Mouse (Mus musculus): Measurements from ENCODE around the gene Ssr4. TPM values are rescaled to one million over a fixed set of nuclear protein-coding genes. Genes with fewer than 3 reads are reported as not detected.

Ssr4 gene
- polyA plus RNA-seq, 1 experiment = 239 TPM

DNA sequence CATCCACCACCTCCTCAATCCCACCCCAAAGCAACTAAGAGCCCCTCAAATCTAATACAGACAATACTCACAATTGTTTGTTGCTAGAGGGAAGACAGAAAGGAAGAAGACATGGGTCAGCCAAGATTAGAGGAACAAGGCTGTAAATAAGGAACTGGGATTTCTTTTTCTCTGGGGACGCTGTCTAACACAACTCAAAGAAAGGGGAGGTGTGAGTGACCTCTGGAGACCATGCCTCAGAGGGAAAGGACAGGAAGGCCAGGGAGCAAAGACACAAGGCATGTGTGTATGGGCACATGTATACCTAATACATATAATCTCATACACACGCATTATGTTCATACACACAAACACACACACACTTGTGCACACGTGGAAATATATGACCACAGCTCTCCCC lies 4.6 kb upstream of the Ssr4 start:
- no peak overlapping the region for H3K4me3 ChIP-seq (ENCODE audit: insufficient read depth, low read depth, low read length)
- peaks cover 1% of the 10 kb centered on the region; the same call in 1 of the 2 replicates for H3K36me3 ChIP-seq (ENCODE audit: control insufficient read depth, insufficient read depth, low read length)
- no peak overlapping the region for H3K27ac ChIP-seq (ENCODE audit: insufficient read depth, low read depth, low read length)
- no peaks in the 10 kb centered on the region for H3K27me3 ChIP-seq (replicated peaks; ENCODE audit: control insufficient read depth, insufficient read depth, low read length)
- 77% methylated on average over 3 of the region's 3 CpGs for WGBS
- DNase-seq = no peak
- no peak for TF ChIP-seq CTCF (conservative IDR thresholded peaks at IDR 0.05; ENCODE audit: insufficient read depth, insufficient read length, low read depth, low read length)
- no peak for TF ChIP-seq POLR2A (IDR thresholded peaks at IDR 0.05; ENCODE audit: low read depth, low read length)
- H3K4me1 ChIP-seq (ENCODE audit: control insufficient read depth, insufficient read depth, low read length) = peaks cover 8% of the 10 kb centered on the region; the same call in 1 of the 2 replicates

DNA sequence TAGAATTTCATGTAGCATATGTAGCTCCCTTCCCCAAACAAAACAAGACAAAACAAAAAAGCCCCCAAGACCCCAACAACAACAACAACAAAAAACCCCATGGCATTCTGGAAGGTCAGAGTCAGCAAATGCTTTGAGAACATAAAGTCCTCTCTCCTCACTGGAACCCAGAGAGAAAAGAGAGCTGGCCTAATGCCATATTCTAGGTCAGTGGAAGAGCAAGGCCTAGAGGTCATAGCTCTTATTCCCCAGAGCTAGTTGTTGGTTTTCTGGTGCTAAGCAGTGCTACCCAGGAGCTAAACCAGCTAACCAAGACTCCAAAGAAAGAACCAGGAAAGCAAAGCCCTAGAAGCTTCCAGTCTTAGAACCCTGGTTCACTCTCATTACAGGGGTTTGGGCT lies 1.2 kb upstream of the Ssr4 start:
- DNase-seq = peak; percentile 58

GRCm38 (mm10) chrX:73787225-73787558 lies 364 bp downstream of the Ssr4 start:
- WGBS = 0% methylated on average over 18 of the region's 22 CpGs
- Histone ChIP-seq H3K36me3 (ENCODE audit: control insufficient read depth, insufficient read depth, low read length) (no peaks in the 10 kb centered on the region; the same call in 1 of the 2 replicates), H3K4me3 (ENCODE audit: insufficient read depth, low read depth, low read length) (peak overlapping the region; percentile 62), H3K27ac (ENCODE audit: insufficient read depth, low read depth, low read length) (peak overlapping the region; percentile 69), H3K27me3 (replicated peaks; ENCODE audit: control insufficient read depth, insufficient read depth, low read length) (no peaks in the 10 kb centered on the region), H3K4me1 (ENCODE audit: control insufficient read depth, insufficient read depth, low read length) (peaks cover 8% of the 10 kb centered on the region; the same call in 1 of the 2 replicates)
- DNase-seq = no peak
- TF ChIP-seq CTCF (conservative IDR thresholded peaks at IDR 0.05; ENCODE audit: insufficient read depth, insufficient read length, low read depth, low read length) (no peak), POLR2A (IDR thresholded peaks at IDR 0.05; ENCODE audit: low read depth, low read length) (no peak)

More for the DNA sequence above, 1.2 kb upstream of the Ssr4 start:
- Histone ChIP-seq H3K4me3 (ENCODE audit: insufficient read depth, low read depth, low read length) (peak overlapping the region; percentile 62), H3K27me3 (replicated peaks; ENCODE audit: control insufficient read depth, insufficient read depth, low read length) (no peaks in the 10 kb centered on the region), H3K4me1 (ENCODE audit: control insufficient read depth, insufficient read depth, low read length) (peaks cover 8% of the 10 kb centered on the region; the same call in 1 of the 2 replicates), H3K36me3 (ENCODE audit: control insufficient read depth, insufficient read depth, low read length) (no peaks in the 10 kb centered on the region; the same call in 1 of the 2 replicates), H3K27ac (ENCODE audit: insufficient read depth, low read depth, low read length) (peak overlapping the region; percentile 84)
- no peak for TF ChIP-seq CTCF (conservative IDR thresholded peaks at IDR 0.05; ENCODE audit: insufficient read depth, insufficient read length, low read depth, low read length)
- TF ChIP-seq POLR2A (IDR thresholded peaks at IDR 0.05; ENCODE audit: low read depth, low read length) = no peak

GRCm38 (mm10) chrX:73788501-73788900 lies 1.7 kb downstream of the Ssr4 start:
- Histone ChIP-seq H3K27ac (ENCODE audit: insufficient read depth, low read depth, low read length) (no peak overlapping the region), H3K4me1 (ENCODE audit: control insufficient read depth, insufficient read depth, low read length) (peaks cover 8% of the 10 kb centered on the region; the same call in 1 of the 2 replicates), H3K4me3 (ENCODE audit: insufficient read depth, low read depth, low read length) (no peak overlapping the region), H3K36me3 (ENCODE audit: control insufficient read depth, insufficient read depth, low read length) (no peaks in the 10 kb centered on the region), H3K27me3 (replicated peaks; ENCODE audit: control insufficient read depth, insufficient read depth, low read length) (no peaks in the 10 kb centered on the region)
- TF ChIP-seq CTCF (conservative IDR thresholded peaks at IDR 0.05; ENCODE audit: insufficient read depth, insufficient read length, low read depth, low read length) = no peak
- no peak for DNase-seq
- 85% methylated on average over 1 of the region's 1 CpGs for WGBS

DNA sequence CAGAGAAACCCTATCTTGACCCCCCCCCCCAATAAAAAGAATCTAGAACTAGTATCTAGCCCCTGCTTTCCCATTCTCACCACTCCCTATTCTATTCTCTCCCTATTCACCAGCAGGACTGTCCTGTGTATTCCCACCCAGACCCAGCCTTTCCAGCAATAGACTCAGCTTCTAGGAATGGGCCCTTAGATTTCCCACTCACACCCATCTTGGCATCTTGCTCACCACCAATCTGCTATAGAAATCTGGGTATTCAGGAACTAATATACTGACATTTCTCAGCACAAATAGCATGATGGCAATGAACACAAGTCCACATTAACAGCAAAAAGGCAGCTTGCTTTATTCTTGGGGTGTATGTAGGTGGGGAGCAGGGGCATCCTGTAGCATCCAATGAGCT lies 6.2 kb downstream of the Ssr4 start:
- TF ChIP-seq CTCF (conservative IDR thresholded peaks at IDR 0.05; ENCODE audit: insufficient read depth, insufficient read length, low read depth, low read length) = no peak
- no peak for TF ChIP-seq POLR2A (IDR thresholded peaks at IDR 0.05; ENCODE audit: low read depth, low read length)

GRCm38 (mm10) chrX:73793505-73793904 lies 6.7 kb downstream of the Ssr4 start:
- H3K36me3 ChIP-seq (ENCODE audit: control insufficient read depth, insufficient read depth, low read length) = no peaks in the 10 kb centered on the region
- no peak for DNase-seq
- TF ChIP-seq POLR2A (IDR thresholded peaks at IDR 0.05; ENCODE audit: low read depth, low read length) (no peak), CTCF (conservative IDR thresholded peaks at IDR 0.05; ENCODE audit: insufficient read depth, insufficient read length, low read depth, low read length) (no peak)
- H3K4me3 ChIP-seq (ENCODE audit: insufficient read depth, low read depth, low read length) = no peak overlapping the region
- 25% methylated on average over 1 of the region's 1 CpGs for WGBS
- H3K4me1 ChIP-seq (ENCODE audit: control insufficient read depth, insufficient read depth, low read length) = no peaks in the 10 kb centered on the region
- no peak overlapping the region for H3K27ac ChIP-seq (ENCODE audit: insufficient read depth, low read depth, low read length)
- no peaks in the 10 kb centered on the region for H3K27me3 ChIP-seq (replicated peaks; ENCODE audit: control insufficient read depth, insufficient read depth, low read length)

More for the DNA sequence above, 6.2 kb downstream of the Ssr4 start:
- Histone ChIP-seq H3K4me3 (ENCODE audit: insufficient read depth, low read depth, low read length) (no peak overlapping the region), H3K27ac (ENCODE audit: insufficient read depth, low read depth, low read length) (no peak overlapping the region), H3K4me1 (ENCODE audit: control insufficient read depth, insufficient read depth, low read length) (no peaks in the 10 kb centered on the region), H3K36me3 (ENCODE audit: control insufficient read depth, insufficient read depth, low read length) (no peaks in the 10 kb centered on the region), H3K27me3 (replicated peaks; ENCODE audit: control insufficient read depth, insufficient read depth, low read length) (no peaks in the 10 kb centered on the region)
- no peak for DNase-seq

- 93% methylated on average over 2 of the region's 2 CpGs for WGBS
- Histone ChIP-seq H3K4me3 (ENCODE audit: insufficient read depth, low read depth, low read length) (no peak overlapping the region), H3K4me1 (ENCODE audit: control insufficient read depth, insufficient read depth, low read length) (no peaks in the 10 kb centered on the region), H3K36me3 (ENCODE audit: control insufficient read depth, insufficient read depth, low read length) (no peaks in the 10 kb centered on the region), H3K27me3 (replicated peaks; ENCODE audit: control insufficient read depth, insufficient read depth, low read length) (no peaks in the 10 kb centered on the region), H3K27ac (ENCODE audit: insufficient read depth, low read depth, low read length) (no peak overlapping the region)
- DNase-seq = no peak
- TF ChIP-seq POLR2A (IDR thresholded peaks at IDR 0.05; ENCODE audit: low read depth, low read length) (no peak), CTCF (conservative IDR thresholded peaks at IDR 0.05; ENCODE audit: insufficient read depth, insufficient read length, low read depth, low read length) (no peak)
Observed at GRCm38 (mm10) chrX:73797511-73797910, 10.7 kb downstream of the Ssr4 start.

GRCm38 (mm10) chrX:73798502-73798901 lies 11.7 kb downstream of the Ssr4 start:
- Histone ChIP-seq H3K27me3 (replicated peaks; ENCODE audit: control insufficient read depth, insufficient read depth, low read length) (no peaks in the 10 kb centered on the region), H3K4me3 (ENCODE audit: insufficient read depth, low read depth, low read length) (no peak overlapping the region), H3K4me1 (ENCODE audit: control insufficient read depth, insufficient read depth, low read length) (no peaks in the 10 kb centered on the region), H3K36me3 (ENCODE audit: control insufficient read depth, insufficient read depth, low read length) (no peaks in the 10 kb centered on the region), H3K27ac (ENCODE audit: insufficient read depth, low read depth, low read length) (no peak overlapping the region)
- WGBS = 11% methylated on average over 7 of the region's 9 CpGs
- TF ChIP-seq POLR2A (IDR thresholded peaks at IDR 0.05; ENCODE audit: low read depth, low read length) = no peak
- peak; percentile 73 for TF ChIP-seq CTCF (conservative IDR thresholded peaks at IDR 0.05; ENCODE audit: insufficient read depth, insufficient read length, low read depth, low read length)
- DNase-seq = peak; percentile 77

Data from kidney, adult 2 months (tissue).